Mouse (Mus musculus) urinary bladder, adult 18-20 months (tissue): ENCODE data around the gene Otop1.
A peak's percentile ranks its signal among the peaks of the same experiment; 100 is the strongest.

Source experiments
- DNase-seq, 2 experiments: peaks; one replicate each; pipeline ENCODE4 v3.0.0; 2022; ENCODE audit warnings: low spot score in 2 of 2, mixed read lengths in 2 of 2

Gene Otop1

DNA sequence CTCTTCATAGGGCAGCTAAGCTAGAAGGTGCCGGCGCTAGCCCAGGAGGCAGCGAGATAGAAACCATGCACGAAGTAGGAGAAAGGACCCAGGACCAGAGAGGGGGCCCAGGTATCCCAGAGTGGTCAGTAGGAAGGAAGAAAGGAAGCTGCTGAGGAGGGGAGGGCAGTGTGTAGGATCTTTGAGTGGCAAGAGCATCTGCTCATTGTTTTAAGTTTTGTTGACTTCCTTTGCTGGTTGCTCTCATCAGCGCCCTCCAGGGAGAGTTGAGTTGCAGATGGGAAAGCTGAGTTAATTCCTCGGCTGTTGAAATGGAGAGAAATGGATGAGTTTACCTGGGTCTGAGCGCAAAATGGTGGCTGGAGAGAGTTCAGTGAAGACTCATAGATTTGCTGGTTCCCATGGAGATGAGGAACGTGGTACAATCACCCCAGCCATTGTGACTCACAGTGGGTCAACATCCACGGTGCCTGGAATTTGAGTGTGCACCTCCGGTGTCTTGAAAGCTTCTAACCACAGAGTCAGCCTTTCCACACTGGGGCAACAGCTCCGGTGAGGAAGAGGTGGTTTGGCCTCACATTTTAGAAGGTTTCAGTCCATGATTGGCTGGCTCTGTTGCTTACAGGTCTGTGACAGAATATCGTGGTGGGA, 26.1 kb downstream of the Otop1 start:
- no peak for DNase-seq

DNA sequence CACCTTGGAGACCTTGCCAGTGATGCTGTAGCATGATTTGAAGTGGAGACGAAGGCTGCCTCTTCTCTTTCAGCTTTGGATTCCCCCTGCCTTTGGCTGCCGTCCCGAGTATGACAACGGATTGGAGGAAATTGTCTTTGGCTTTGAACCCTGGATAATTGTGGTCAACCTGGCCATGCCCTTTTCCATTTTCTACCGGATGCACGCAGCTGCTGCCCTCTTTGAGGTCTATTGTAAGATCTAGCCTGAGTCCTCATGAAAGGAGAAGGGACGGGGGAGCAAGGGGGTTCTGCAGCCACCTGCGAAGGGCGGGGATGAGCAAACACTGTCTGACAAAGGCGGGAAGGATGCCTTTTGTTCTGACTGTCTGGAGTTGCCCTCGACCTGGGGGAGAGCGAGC, 26.9 kb downstream of the Otop1 start:
- no peak for DNase-seq

DNA sequence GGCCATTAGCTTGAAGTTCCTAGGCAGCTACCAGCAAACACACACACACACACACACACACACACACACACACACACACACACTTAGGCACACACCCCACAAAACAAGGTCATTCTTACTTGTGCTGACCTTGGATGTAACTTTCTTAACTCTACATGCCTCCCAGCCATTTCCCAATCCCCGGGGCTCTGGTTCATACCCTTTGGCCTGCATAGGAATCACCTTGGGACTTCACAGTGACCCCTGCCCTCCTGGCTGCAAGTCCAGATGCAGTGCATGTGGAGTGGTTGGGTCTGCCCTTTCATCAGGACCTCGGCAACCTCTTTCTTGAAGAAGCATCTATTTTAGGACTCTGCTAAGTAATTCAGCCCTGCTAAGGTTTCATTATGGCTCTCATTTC, 29.5 kb downstream of the Otop1 start:
- DNase-seq = no peak

DNA sequence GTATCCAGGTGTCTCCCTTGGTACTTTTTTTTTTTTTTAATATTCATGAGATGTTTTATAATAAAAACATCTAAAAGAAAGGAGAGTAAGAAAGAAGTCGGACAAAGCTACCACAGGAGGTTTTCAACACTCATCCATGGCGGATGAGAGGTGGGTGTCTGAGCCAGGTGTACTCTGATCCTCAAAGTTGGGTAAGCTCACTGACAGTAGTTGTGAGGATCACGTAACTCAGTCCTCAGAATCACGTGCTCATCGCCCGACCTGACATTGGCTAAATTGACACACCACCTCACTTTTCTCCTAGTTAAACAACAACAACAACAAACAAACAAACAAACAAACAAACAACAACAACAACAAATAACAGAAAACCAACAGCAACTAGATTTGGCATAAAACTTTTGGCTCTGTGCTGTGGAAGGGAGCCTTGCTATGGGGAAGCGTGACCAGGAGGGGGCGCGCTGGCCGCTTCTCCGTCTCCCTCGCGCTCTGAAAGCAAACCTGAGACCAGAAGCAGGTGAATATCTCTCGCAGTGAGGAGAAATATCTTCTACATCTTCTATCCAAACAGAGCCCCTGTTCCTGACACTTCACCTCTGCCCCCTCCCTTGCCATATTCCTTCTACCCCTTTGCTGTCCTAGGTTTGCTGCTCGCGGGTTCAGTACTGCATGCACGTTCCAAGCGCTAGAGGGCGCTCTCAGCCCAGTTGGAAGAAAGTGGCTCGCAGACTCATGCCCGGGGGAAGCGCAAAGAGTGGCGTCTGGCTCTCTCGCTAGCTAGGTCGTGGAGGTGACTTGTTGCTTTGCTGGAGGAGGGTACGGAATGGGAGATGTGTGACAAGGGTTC, 31.7 kb downstream of the Otop1 start:
- DNase-seq = peak; percentile 78 to 91

DNA sequence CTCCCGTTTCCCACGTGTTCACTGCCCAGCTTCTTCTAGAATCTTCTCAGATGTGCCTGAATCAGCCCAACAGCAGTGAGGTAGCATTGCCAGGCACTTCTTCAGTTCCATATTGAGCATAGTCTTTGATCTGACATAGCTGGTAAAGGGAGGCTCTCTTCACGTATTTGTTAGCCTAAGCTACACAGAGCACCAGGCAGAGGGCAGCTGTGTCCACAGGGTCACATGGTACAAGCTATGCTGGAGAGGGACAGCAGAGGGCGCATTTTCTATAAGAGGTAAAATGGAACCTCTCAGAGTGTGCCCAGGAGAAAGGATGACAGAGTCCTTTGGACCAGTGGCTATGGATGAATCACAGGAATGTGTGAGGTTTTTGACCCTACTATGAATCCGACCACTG, 33.1 kb downstream of the Otop1 start:
- DNase-seq = peak in 1 of 2 experiments; percentile 37

DNA sequence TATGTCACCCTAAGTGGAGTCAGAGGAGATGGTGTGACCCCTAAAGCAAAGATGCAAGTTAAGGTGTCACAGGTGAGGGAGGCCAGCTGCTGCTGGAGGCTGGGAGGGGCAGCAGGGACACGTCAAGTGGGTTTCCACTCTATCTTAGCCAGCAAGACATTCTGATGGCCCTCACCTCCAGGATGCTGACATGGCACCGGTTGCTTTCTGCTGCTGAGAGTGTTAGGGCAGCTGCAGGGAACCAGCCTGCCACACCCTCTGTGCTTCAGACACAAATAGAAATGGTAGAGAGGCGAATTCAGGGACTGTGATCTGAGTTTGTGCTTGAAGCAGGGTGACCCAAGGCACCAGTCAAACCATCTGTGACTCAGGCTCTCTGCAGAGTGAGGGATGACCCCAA, 34.0 kb downstream of the Otop1 start:
- DNase-seq = no peak

DNA sequence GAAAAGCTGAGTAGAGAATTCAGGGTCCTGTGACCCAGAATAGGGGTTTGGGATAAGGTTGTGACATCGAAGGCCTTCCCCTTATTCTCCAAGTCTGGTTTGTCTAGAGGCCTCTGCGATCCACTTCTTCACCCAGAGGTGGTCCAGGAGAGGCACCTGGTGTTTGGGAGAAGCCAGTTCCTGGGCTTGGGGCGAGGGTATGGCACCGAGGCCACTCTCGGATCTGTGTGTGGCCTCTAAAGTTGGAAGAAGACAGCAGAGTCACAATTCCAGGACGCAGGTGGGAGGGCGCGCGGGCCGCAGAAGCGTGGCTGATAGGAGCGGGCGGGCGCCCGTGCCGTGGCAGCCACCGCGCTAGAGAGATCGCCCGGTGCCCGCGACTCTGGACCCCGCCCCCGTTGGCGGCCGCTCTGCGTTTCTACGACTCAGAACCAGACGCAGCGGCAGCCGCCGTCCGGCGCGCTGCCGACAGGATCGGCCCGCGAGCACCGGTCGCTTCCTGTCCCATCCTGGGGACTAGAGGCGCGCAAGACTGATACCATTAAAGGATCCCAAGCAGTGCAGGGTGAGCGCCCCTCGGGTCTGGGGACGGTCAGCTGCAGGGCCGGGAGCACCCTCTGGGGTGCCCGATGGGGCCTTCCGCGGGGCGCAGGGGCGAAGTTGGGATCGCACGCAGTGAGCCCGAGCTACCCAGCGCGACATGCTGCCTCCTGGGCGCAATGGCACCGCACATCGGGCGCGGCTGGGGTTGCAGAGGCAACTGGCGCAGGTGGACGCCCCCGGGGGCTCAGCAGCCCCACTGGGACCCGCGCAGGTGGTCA, 43.4 kb downstream of the Otop1 start, which contains the start of gene Drd5:
Gene Drd5, plus strand, starts transcription at position 402 of the 821 bp plus-strand sequence.
- DNase-seq = no peak

DNA sequence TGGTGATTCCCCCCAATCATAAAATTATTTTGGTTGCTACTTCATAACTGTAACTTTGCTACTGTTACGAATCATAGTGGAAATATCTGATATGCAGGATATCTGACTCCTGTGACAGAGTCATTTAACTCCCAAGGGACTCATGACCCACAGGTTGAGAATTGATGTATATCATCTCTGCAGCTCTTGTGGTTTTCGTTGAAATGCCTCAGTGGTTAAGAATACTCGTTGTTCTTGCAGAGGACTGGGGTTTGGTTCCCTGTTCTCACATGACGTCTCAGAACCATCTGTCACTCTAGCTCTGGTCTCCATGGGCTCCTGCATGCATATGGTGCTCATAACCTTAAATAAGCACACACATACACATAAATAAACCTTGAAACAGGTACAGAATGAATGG, 57.6 kb downstream of the Otop1 start:
- DNase-seq = no peak

DNA sequence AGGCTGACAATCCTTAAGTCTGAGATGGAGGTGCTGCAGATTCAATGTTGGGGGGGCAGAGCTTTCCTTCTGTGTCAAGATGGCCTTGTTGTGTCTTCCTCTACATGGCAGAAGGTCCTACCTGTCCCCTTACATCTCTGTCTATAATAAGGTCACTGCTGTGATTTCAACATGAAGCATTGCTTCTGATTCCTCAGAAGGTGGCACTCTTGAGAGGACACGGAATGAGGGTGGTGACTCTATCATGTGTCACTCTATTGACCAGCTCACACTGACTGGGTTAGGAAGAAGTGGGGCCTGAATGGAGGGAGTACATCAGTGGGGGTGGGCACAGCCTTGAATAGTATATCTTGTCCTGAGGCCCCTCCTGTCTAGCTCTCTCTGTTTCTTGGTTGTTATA, 58.8 kb downstream of the Otop1 start:
- DNase-seq = no peak

DNA sequence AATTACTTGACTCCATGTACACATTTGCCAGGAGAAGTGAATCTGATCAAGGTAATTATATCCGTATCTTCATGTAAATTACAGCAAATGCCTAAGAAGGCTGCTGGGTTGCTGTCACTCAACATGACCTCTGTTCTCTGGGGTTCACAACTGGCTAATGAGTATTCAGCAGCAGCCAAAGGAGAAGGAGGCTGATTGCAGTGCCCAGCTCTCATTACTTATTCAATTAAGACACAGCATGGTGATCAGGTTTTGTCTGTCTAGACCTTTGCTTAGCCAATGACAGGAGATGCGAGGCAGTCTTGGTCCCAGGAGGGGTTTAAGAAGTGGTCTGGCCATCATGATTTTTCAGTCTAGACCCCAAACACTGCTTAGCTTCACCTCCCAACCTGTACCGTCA, 67.3 kb downstream of the Otop1 start:
- DNase-seq = no peak

DNA sequence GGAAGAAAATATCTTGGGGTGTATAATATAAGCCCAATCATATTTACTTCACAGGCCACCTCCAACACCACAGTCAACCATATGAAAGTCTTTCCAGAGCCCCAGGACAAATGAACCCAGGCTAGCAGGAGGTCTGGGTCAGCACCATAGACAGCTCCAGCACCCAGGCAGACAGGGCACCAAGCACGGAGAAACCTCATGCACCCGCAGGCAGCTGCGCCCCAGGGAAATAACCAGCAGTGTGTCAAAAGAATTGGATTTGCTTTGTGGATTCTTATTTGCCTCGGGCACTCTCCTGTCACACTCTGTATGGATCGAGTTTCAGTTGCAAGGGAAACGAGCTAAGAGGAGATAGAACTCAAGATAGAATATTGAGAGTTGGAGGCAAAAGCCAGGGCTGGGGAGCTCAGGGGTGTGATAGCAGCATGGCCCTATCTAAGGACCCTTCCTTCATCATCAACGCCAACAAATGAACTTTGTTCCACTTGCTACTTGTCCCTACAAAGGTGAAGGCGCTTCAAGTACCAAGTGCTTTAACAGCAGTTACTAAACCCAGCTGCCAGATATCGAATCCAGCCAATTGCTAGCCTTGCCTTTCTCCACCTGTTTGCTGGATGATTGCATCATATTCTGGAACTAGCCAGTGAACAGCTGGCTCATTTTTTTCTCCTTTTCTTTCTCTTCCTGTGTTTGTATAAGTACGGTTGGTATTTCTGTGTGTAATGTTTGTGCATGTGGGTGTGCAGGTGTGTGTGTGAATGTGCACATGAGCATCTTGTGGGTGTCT, 71.1 kb downstream of the Otop1 start:
- DNase-seq = no peak

DNA sequence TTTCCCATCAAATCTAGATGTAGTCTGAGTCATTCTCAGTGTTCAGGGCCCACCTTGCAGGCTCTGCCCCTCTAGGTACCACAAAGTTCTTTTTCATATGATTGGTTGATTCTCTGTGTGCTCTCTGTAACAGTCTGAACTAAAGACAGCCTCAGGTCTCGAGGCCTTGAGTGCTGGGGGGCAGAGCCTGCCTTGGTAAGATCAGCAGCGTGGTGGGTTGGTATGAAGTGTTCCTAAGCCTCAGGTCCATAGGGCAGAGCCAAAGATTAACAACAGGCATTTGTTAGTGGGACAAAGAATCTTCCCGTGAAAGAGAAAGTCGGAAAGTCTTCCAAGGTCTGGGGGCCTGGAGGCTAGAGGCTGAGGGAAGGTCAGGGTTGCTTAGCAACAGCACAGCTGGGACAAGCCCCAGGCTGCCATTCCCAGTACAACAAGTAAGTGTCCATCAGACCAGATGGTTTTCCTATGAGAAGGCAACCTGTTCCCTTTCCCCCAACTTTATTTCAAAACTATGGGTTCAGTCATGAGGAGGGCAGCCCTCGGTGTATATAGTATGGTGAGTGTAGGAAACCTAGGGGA, 74.7 kb downstream of the Otop1 start:
- no peak for DNase-seq
